Mouse (Mus musculus): ENCODE measurements around the gene Phgr1. TPM values are rescaled to one million over a fixed set of nuclear protein-coding genes. Genes with fewer than 3 reads are reported as not detected.

The Phgr1 gene
- total and polyA plus RNA-seq, 3 experiments: not detected

DNA sequence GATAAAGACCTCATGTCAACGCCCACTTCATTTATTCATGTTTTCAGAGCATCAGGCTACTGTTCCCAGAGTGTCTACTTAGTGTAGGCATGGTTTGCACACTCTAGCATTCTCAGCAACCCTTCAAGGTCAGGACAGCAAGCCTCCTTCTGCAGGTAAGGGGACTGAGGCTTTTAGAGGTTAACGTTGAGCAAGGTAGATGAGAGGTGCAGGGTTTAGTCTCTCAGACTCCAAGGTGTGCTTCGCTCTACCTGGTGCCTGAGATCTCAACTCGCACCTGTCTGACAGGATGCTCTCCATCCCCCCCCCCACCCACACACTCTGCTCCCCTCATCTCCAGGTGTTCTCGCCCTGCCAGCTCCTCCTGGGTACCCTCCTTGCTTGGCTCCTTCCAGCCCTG, 18.4 kb upstream of the Phgr1 start:
- H3K27me3 ChIP-seq (ENCODE audit: control insufficient read depth, insufficient read depth, low read length): no peaks in the 10 kb centered on the region
- no peak overlapping the region for H3K27ac ChIP-seq
- H3K36me3 ChIP-seq (ENCODE audit: control insufficient read depth, insufficient read depth, low read length): no peaks in the 10 kb centered on the region
- intact Hi-C loops (cut with DNase I): no loop called here
- no peak overlapping the region for H3K9ac ChIP-seq (ENCODE audit: low read depth, low read length)
- no peak for DNase-seq
- TF ChIP-seq CTCF (IDR thresholded peaks at IDR 0.05): no peak
- TF ChIP-seq EP300 (IDR thresholded peaks at IDR 0.05; ENCODE audit: insufficient read depth, low read depth, low read length): no peak
- peak; percentile 38; the same call in 1 of the 2 replicates for TF ChIP-seq POLR2A (IDR thresholded peaks at IDR 0.05; ENCODE audit: insufficient read depth, low read depth, low read length)
- peaks cover 12% of the 10 kb centered on the region for H3K4me1 ChIP-seq (ENCODE audit: control insufficient read depth, insufficient read depth, low read length)
- H3K4me3 ChIP-seq: no peak overlapping the region
- H3K79me2 ChIP-seq (replicated peaks; ENCODE audit: control insufficient read depth, insufficient read depth, low read length): no peaks in the 10 kb centered on the region
- 89% methylated on average over 5 of the region's 5 CpGs for WGBS

GRCm38 (mm10) chr2:118755407-118755806, 17.2 kb upstream of the Phgr1 start:
- peaks cover 12% of the 10 kb centered on the region for H3K4me1 ChIP-seq (ENCODE audit: control insufficient read depth, insufficient read depth, low read length)
- H3K9ac ChIP-seq (ENCODE audit: low read depth, low read length): no peak overlapping the region
- DNase-seq: no peak
- H3K79me2 ChIP-seq (replicated peaks; ENCODE audit: control insufficient read depth, insufficient read depth, low read length): no peaks in the 10 kb centered on the region
- intact Hi-C loops (cut with DNase I): no loop called here
- no peaks in the 10 kb centered on the region for H3K27me3 ChIP-seq (ENCODE audit: control insufficient read depth, insufficient read depth, low read length)
- peaks cover 3% of the 10 kb centered on the region; the same call in 1 of the 2 replicates for H3K36me3 ChIP-seq (ENCODE audit: control insufficient read depth, insufficient read depth, low read length)
- 77% methylated on average over 6 of the region's 6 CpGs for WGBS
- TF ChIP-seq POLR2A (IDR thresholded peaks at IDR 0.05; ENCODE audit: insufficient read depth, low read depth, low read length): no peak
- TF ChIP-seq EP300 (IDR thresholded peaks at IDR 0.05; ENCODE audit: insufficient read depth, low read depth, low read length): no peak
- no peak for TF ChIP-seq CTCF (IDR thresholded peaks at IDR 0.05)
- no peak overlapping the region for H3K4me3 ChIP-seq
- no peak overlapping the region for H3K27ac ChIP-seq

DNA sequence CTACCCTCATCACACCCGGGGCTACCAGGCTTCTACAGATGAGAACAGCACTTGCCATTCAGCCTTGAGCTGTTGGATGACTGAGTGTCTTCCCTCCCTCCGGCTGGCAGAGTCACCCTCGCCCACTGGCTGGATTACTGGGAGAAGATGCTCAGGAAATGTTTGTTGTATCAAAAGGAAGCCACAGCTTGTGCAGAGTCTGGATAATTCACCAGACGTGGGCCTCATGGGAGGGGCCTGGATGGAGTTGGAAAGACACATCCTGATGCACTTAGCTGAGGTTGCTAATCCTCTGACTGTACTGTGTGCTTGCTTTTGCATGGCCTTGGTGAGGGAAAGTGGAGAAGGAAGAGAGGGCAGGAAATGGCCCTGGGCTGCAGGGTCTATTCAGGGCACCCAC, 16.5 kb upstream of the Phgr1 start:
- intact Hi-C loops (cut with DNase I): no loop called here
- 55% methylated on average over 4 of the region's 4 CpGs for WGBS

DNA sequence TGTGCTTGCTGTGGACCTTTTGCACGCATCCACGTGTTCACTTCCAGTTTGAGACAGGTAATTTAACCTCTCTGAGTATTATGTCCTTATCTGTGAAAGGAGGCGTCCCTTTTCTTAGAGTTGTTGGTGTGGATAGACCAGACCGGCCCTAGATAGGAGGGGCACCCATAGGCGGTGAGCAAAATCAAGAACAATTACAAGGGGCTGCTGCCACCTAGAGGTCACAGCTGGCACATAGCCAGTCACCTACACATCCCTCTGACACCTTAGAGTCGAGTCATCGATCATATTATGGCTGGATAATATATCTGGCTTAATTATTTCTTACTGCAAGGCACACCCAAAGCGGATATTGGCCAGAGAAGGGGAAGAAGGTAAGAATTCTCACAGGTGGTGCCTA, 12.7 kb upstream of the Phgr1 start:
- no peak overlapping the region for H3K4me3 ChIP-seq
- no peaks in the 10 kb centered on the region for H3K27me3 ChIP-seq (ENCODE audit: control insufficient read depth, insufficient read depth, low read length)
- peaks cover 19% of the 10 kb centered on the region for H3K4me1 ChIP-seq (ENCODE audit: control insufficient read depth, insufficient read depth, low read length)
- peak overlapping the region; percentile 18; the same call in 1 of the 2 replicates for H3K9ac ChIP-seq (ENCODE audit: low read depth, low read length)
- 26% methylated on average over 8 of the region's 8 CpGs for WGBS
- no peak for TF ChIP-seq EP300 (IDR thresholded peaks at IDR 0.05; ENCODE audit: insufficient read depth, low read depth, low read length)
- peak; percentile 75 for TF ChIP-seq CTCF (IDR thresholded peaks at IDR 0.05)
- intact Hi-C loops (cut with DNase I): loop anchor here (1.0 to 10.0 kb wide), 4 partner anchors 13 to 425 kb away; partner anchors contain the start of gene Ivd
- DNase-seq: peak in 1 of 2 experiments; percentile 61
- H3K27ac ChIP-seq: no peak overlapping the region; the same call in 1 of the 2 replicates
- H3K79me2 ChIP-seq (replicated peaks; ENCODE audit: control insufficient read depth, insufficient read depth, low read length): no peaks in the 10 kb centered on the region
- H3K36me3 ChIP-seq (ENCODE audit: control insufficient read depth, insufficient read depth, low read length): peaks cover 3% of the 10 kb centered on the region; the same call in 1 of the 2 replicates

More for the DNA sequence above, 16.5 kb upstream of the Phgr1 start:
- Histone ChIP-seq H3K4me1 (ENCODE audit: control insufficient read depth, insufficient read depth, low read length) (peaks cover 12% of the 10 kb centered on the region), H3K4me3 (no peak overlapping the region), H3K27ac (no peak overlapping the region), H3K36me3 (ENCODE audit: control insufficient read depth, insufficient read depth, low read length) (peaks cover 3% of the 10 kb centered on the region; the same call in 1 of the 2 replicates), H3K9ac (ENCODE audit: low read depth, low read length) (no peak overlapping the region), H3K27me3 (ENCODE audit: control insufficient read depth, insufficient read depth, low read length) (no peaks in the 10 kb centered on the region), H3K79me2 (replicated peaks; ENCODE audit: control insufficient read depth, insufficient read depth, low read length) (no peaks in the 10 kb centered on the region)
- TF ChIP-seq EP300 (IDR thresholded peaks at IDR 0.05; ENCODE audit: insufficient read depth, low read depth, low read length) (no peak), CTCF (IDR thresholded peaks at IDR 0.05) (no peak), POLR2A (IDR thresholded peaks at IDR 0.05; ENCODE audit: insufficient read depth, low read depth, low read length) (no peak)
- DNase-seq: no peak

DNA sequence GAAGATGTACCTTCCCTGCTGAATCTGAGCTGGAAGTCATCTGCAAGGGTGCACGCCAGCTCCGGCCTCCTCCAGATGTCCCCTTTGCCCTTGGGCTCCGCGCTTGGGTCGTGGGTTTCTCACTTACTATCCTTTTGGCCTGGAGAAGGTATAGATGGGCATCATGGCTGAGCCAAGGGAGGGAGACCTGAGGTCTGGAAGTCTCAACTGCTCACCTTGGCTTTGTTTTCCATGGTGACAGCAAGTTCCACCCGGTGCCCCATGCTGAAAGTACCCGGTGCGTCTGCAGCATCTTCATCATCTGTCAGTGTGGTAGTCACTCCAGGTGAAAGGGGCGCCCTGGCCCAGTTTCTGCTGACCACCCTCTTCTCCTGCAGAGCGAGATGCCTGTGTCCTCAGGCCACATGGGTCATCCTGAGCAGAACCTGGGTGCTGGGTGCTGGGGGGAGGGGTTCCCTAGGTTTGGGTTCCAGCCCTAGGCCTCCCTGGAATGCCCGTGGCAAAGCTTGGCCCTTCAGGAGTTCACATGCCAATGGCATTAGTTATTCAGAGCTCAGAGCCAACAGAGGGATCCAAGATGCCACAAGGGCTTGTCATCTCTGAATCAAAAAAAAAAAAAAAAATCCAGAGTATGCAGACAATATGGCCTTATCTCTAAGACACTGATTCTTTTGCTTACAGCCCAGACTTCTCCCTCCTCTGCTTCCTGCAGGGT, 12.1 kb upstream of the Phgr1 start:
- DNase-seq: no peak
- peaks cover 19% of the 10 kb centered on the region for H3K4me1 ChIP-seq (ENCODE audit: control insufficient read depth, insufficient read depth, low read length)
- intact Hi-C loops (cut with DNase I): loop anchor here (1.0 to 10.0 kb wide), 3 partner anchors 13 to 424 kb away; partner anchors contain the start of gene Ivd
- TF ChIP-seq POLR2A (IDR thresholded peaks at IDR 0.05; ENCODE audit: insufficient read depth, low read depth, low read length) (no peak), EP300 (IDR thresholded peaks at IDR 0.05; ENCODE audit: insufficient read depth, low read depth, low read length) (no peak), CTCF (IDR thresholded peaks at IDR 0.05) (no peak)
- peak overlapping the region; percentile 84; the same call in 1 of the 2 replicates for H3K9ac ChIP-seq (ENCODE audit: low read depth, low read length)
- H3K27me3 ChIP-seq (ENCODE audit: control insufficient read depth, insufficient read depth, low read length): no peaks in the 10 kb centered on the region
- WGBS: 72% methylated on average over 11 of the region's 11 CpGs
- peaks cover 3% of the 10 kb centered on the region; the same call in 1 of the 2 replicates for H3K36me3 ChIP-seq (ENCODE audit: control insufficient read depth, insufficient read depth, low read length)
- peak overlapping the region; percentile 92 for H3K27ac ChIP-seq
- no peak overlapping the region for H3K4me3 ChIP-seq
- no peaks in the 10 kb centered on the region for H3K79me2 ChIP-seq (replicated peaks; ENCODE audit: control insufficient read depth, insufficient read depth, low read length)

GRCm38 (mm10) chr2:118761358-118761757, 11.2 kb upstream of the Phgr1 start:
- Histone ChIP-seq H3K79me2 (replicated peaks; ENCODE audit: control insufficient read depth, insufficient read depth, low read length) (no peaks in the 10 kb centered on the region), H3K27ac (peak overlapping the region; percentile 92), H3K9ac (ENCODE audit: low read depth, low read length) (peak overlapping the region; percentile 84), H3K4me1 (ENCODE audit: control insufficient read depth, insufficient read depth, low read length) (peaks cover 19% of the 10 kb centered on the region), H3K4me3 (peak overlapping the region; percentile 56), H3K36me3 (ENCODE audit: control insufficient read depth, insufficient read depth, low read length) (peaks cover 3% of the 10 kb centered on the region; the same call in 1 of the 2 replicates), H3K27me3 (ENCODE audit: control insufficient read depth, insufficient read depth, low read length) (no peaks in the 10 kb centered on the region)
- 67% methylated on average over 12 of the region's 12 CpGs for WGBS
- TF ChIP-seq CTCF (IDR thresholded peaks at IDR 0.05) (peak; percentile 49), POLR2A (IDR thresholded peaks at IDR 0.05; ENCODE audit: insufficient read depth, low read depth, low read length) (no peak)
- intact Hi-C loops (cut with DNase I): loop anchor here (5.0 to 10.0 kb wide), 2 partner anchors 101 to 423 kb away; partner anchors contain the start of gene Ivd
- no peak for DNase-seq

Data from heart, adult 2 months (tissue).